8 mouse cellular contexts compared by ENCODE assay signal in genomic region chr9:109095137-109095982, GRCm38 (mm10). TPM values are rescaled to one million over a fixed set of nuclear protein-coding genes. Genes with fewer than 3 reads are reported as not detected.
DNase-seq lines count a peak whose midpoint lies in the region; ATAC-seq lines count a peak whose summit lies in the region.

Plxnb1 (plus strand) TSS chr9:109095389.

- peak within 1 kb of the TSS; percentile 88 for H3K4me2 ChIP-seq in heart, embryonic 11.5 days
- peak within 1 kb of the TSS; percentile 74 for H3K4me2 ChIP-seq in kidney, embryonic 16.5 days (replicated peaks; ENCODE audit: low read depth, low read length)
- peak within 1 kb of the TSS; percentile 65 for H3K4me2 ChIP-seq in liver, embryonic 11.5 days

- peak within 1 kb of the TSS; percentile 87 for H3K4me3 ChIP-seq in embryonic facial prominence, embryonic 10.5 days
- H3K4me3 ChIP-seq in heart, embryonic 11.5 days (ENCODE audit: low read depth, low read length), result peak within 1 kb of the TSS; percentile 72
- peak within 1 kb of the TSS; percentile 75 for H3K4me3 ChIP-seq in kidney, embryonic 16.5 days (ENCODE audit: low read length)
- peak within 1 kb of the TSS; percentile 61 for H3K4me3 ChIP-seq in liver, embryonic 11.5 days (ENCODE audit: low read depth, low read length)

- H3K4me1 ChIP-seq in embryonic facial prominence, embryonic 10.5 days, result peaks cover 77% of the 10 kb centered on the region
- H3K4me1 ChIP-seq in heart, embryonic 11.5 days (ENCODE audit: control insufficient read depth, insufficient read depth, low read length), result peaks cover 50% of the 10 kb centered on the region
- peaks cover 69% of the 10 kb centered on the region for H3K4me1 ChIP-seq in kidney, embryonic 16.5 days (ENCODE audit: insufficient read depth, low read length)
- peaks cover 21% of the 10 kb centered on the region for H3K4me1 ChIP-seq in liver, embryonic 11.5 days (replicated peaks; ENCODE audit: control insufficient read depth, insufficient read depth, low read length)

- H3K36me3 ChIP-seq in embryonic facial prominence, embryonic 10.5 days (replicated peaks), result peaks cover 45% of the 10 kb centered on the region
- H3K36me3 ChIP-seq in heart, embryonic 11.5 days (ENCODE audit: control insufficient read depth, insufficient read depth, low read length), result peaks cover 3% of the 10 kb centered on the region; the same call in 1 of the 2 replicates
- H3K36me3 ChIP-seq in kidney, embryonic 16.5 days (ENCODE audit: insufficient read depth, low read length), result peaks cover 13% of the 10 kb centered on the region
- peaks cover 2% of the 10 kb centered on the region; the same call in 1 of the 2 replicates for H3K36me3 ChIP-seq in liver, embryonic 11.5 days (ENCODE audit: control insufficient read depth, insufficient read depth, low read length)

- H3K27ac ChIP-seq in embryonic facial prominence, embryonic 10.5 days (replicated peaks), result peak within 1 kb of the TSS; percentile 100
- H3K27ac ChIP-seq in heart, embryonic 11.5 days (ENCODE audit: low read depth, low read length), result peak within 1 kb of the TSS; percentile 97
- peak within 1 kb of the TSS; percentile 99 for H3K27ac ChIP-seq in kidney, embryonic 16.5 days (ENCODE audit: low read length)
- H3K27ac ChIP-seq in liver, embryonic 11.5 days (ENCODE audit: low read depth, low read length), result peak within 1 kb of the TSS; percentile 91

- peak within 1 kb of the TSS; percentile 93 for H3K9ac ChIP-seq in heart, embryonic 11.5 days (ENCODE audit: low read depth, low read length)
- peak within 1 kb of the TSS; percentile 98 for H3K9ac ChIP-seq in kidney, embryonic 16.5 days (replicated peaks; ENCODE audit: low read length)
- H3K9ac ChIP-seq in liver, embryonic 11.5 days (ENCODE audit: low read depth, low read length), result peak within 1 kb of the TSS; percentile 69

- peak; percentile 23 for ATAC-seq in heart, embryonic 11.5 days (replicated peaks; ENCODE audit: insufficient number of reproducible peaks, low FRiP score, low TSS enrichment)
- ATAC-seq in kidney, embryonic 16.5 days (ENCODE audit: low FRiP score, low TSS enrichment), result peak; percentile 46
- peak; percentile 24 for ATAC-seq in liver, embryonic 11.5 days (replicated peaks; ENCODE audit: low FRiP score)

- under 1% methylated on average over 101 of the region's 102 CpGs for WGBS in embryonic facial prominence, embryonic 10.5 days
- under 1% methylated on average over 96 of the region's 102 CpGs for WGBS in heart, embryonic 11.5 days (ENCODE audit: insufficient replicate concordance)
- 0% methylated on average over 82 of the region's 102 CpGs for WGBS in kidney, embryonic 16.5 days
- WGBS in liver, embryonic 11.5 days, result under 1% methylated on average over 99 of the region's 102 CpGs

- no peaks in the 10 kb centered on the region for H3K27me3 ChIP-seq in embryonic facial prominence, embryonic 10.5 days (replicated peaks; ENCODE audit: low read depth, poor library complexity, severe bottlenecking)
- no peaks in the 10 kb centered on the region for H3K27me3 ChIP-seq in heart, embryonic 11.5 days (ENCODE audit: control insufficient read depth, insufficient read depth, low read length)
- H3K27me3 ChIP-seq in kidney, embryonic 16.5 days (ENCODE audit: insufficient read depth, low read length), result no peaks in the 10 kb centered on the region
- peaks cover 35% of the 10 kb centered on the region for H3K27me3 ChIP-seq in liver, embryonic 11.5 days (replicated peaks; ENCODE audit: control insufficient read depth, insufficient read depth, low read length)

- H3K9me3 ChIP-seq in embryonic facial prominence, embryonic 10.5 days, result no peaks in the 10 kb centered on the region
- no peaks in the 10 kb centered on the region for H3K9me3 ChIP-seq in heart, embryonic 11.5 days (replicated peaks; ENCODE audit: control insufficient read depth, low read length)
- H3K9me3 ChIP-seq in kidney, embryonic 16.5 days (ENCODE audit: low read length), result no peaks in the 10 kb centered on the region
- no peaks in the 10 kb centered on the region for H3K9me3 ChIP-seq in liver, embryonic 11.5 days (ENCODE audit: control insufficient read depth, low read length)

- DNase-seq in A20 (ENCODE audit: low read depth, low spot score), result peak; percentile 55
- DNase-seq in adrenal gland, adult 8-10 months, result peak; percentile 69
- DNase-seq in embryonic facial prominence, embryonic 10.5 days (ENCODE audit: low spot score), result peak; percentile 90
- peak; percentile 76 for DNase-seq in liver, embryonic 11.5 days (ENCODE audit: low spot score)
- DNase-seq in naive thymus-derived CD4-positive, alpha-beta T cell, adult 2 months (ENCODE audit: low read depth), result peak; percentile 73
- peak; percentile 79 for DNase-seq in testis, postnatal 10 days (ENCODE audit: low spot score)

RNA-seq across cellular contexts. Expression of gene Plxnb1, which starts in this region (rescaled TPM):
- total RNA-seq in adrenal gland, adult 8-10 months (2022), result 100 to 1,000 TPM; 128 to 173 (median 140) TPM
- polyA plus RNA-seq in embryonic facial prominence, embryonic 10.5 days (2016; fragmentation: Nextera tagmentation; extraction: Ambion mirVana), result 24.8 and 28.6 TPM in 2 replicates
- polyA plus RNA-seq in heart, embryonic 11.5 days (2014; fragmentation: Nextera tagmentation; extraction: Ambion mirVana), result 5.5 and 6.8 TPM in 2 replicates
- polyA plus RNA-seq in kidney, embryonic 16.5 days (2015; fragmentation: Nextera tagmentation; extraction: Ambion mirVana), result 18.9 and 19.8 TPM in 2 replicates
- polyA plus RNA-seq in liver, embryonic 11.5 days (2014; fragmentation: Nextera tagmentation; extraction: Ambion mirVana), result 5.8 and 7.4 TPM in 2 replicates

Comparison
In these comparisons a context has a peak if more than half of its experiments do, and no peak if none do; other contexts are left out.
1. Peak in every context shown above with its lines: DNase-seq, ATAC-seq, H3K4me3 ChIP-seq and H3K27ac ChIP-seq.